ENCODE assay signal across 8 mouse cellular contexts in the genomic region with DNA sequence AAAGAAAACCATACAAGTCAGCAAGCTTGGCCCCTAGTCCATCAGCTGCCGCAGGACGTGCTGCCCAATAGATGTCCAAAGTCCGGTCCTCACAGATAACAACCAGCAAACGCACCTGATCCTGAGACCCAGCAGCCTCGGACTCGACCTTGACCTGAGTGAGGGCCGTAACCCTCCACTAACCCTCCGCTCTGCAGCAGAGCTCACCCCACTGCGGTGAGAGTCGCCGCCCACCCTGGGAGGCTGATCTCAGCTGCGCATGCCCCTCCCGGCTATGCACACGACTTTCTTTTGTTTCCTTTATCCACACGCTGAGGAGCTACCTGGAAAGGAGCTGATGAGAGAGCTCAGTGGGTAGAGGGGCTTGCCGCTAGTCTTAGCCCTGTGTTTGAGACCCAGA. TPM values are rescaled to one million over a fixed set of nuclear protein-coding genes. Genes with fewer than 3 reads are reported as not detected.
DNase-seq lines count a peak whose midpoint lies in the region; ATAC-seq and TF ChIP-seq lines count a peak whose summit lies in the region.

No protein-coding gene starts in this region.

- 16% methylated on average over 16 of the region's 16 CpGs for WGBS in kidney, embryonic 14.5 days
- WGBS in embryonic facial prominence, embryonic 10.5 days, result 13% methylated on average over 16 of the region's 16 CpGs
- 8% methylated on average over 16 of the region's 16 CpGs for WGBS in intestine, embryonic 16.5 days
- WGBS in neural tube, embryonic 14.5 days, result 12% methylated on average over 16 of the region's 16 CpGs
- WGBS in lung, adult 2 months, result 15% methylated on average over 16 of the region's 16 CpGs

- peak; percentile 65; the same call in 1 of the 2 replicates for ATAC-seq in kidney, embryonic 14.5 days (ENCODE audit: low FRiP score, low TSS enrichment)
- ATAC-seq in intestine, embryonic 16.5 days, result peak; percentile 61
- ATAC-seq in neural tube, embryonic 14.5 days (ENCODE audit: low read depth), result peak; percentile 77

- H3K9ac ChIP-seq in kidney, embryonic 14.5 days (ENCODE audit: low read depth, low read length), result peak overlapping the region; percentile 56; the same call in 1 of the 2 replicates
- peak overlapping the region; percentile 64 for H3K9ac ChIP-seq in intestine, embryonic 16.5 days (ENCODE audit: low read depth, low read length)
- H3K9ac ChIP-seq in neural tube, embryonic 14.5 days (replicated peaks; ENCODE audit: low read depth, low read length), result peak overlapping the region; percentile 39

- H3K4me3 ChIP-seq in kidney, embryonic 14.5 days (ENCODE audit: low read length), result peak overlapping the region; percentile 31
- peak overlapping the region; percentile 44 for H3K4me3 ChIP-seq in embryonic facial prominence, embryonic 10.5 days
- H3K4me3 ChIP-seq in intestine, embryonic 16.5 days (ENCODE audit: low read length), result peak overlapping the region; percentile 35
- H3K4me3 ChIP-seq in neural tube, embryonic 14.5 days (ENCODE audit: low read depth, low read length), result peak overlapping the region; percentile 16
- H3K4me3 ChIP-seq in lung, adult 2 months (replicated peaks; ENCODE audit: extremely low read depth, low read depth, low read length), result no peak overlapping the region

- no peak overlapping the region for H3K27ac ChIP-seq in kidney, embryonic 14.5 days (ENCODE audit: low read depth, low read length)
- peak overlapping the region; percentile 77 for H3K27ac ChIP-seq in embryonic facial prominence, embryonic 10.5 days (replicated peaks)
- peak overlapping the region; percentile 74 for H3K27ac ChIP-seq in intestine, embryonic 16.5 days (ENCODE audit: low read length)
- no peak overlapping the region for H3K27ac ChIP-seq in neural tube, embryonic 14.5 days (ENCODE audit: low read depth, low read length)

- no peak for TF ChIP-seq CTCF in lung, adult 2 months (IDR thresholded peaks at IDR 0.05; ENCODE audit: insufficient read depth, low read length)

- H3K4me1 ChIP-seq in kidney, embryonic 14.5 days (ENCODE audit: control insufficient read depth, insufficient read depth, low read length), result peaks cover 10% of the 10 kb centered on the region; the same call in 1 of the 2 replicates
- H3K4me1 ChIP-seq in embryonic facial prominence, embryonic 10.5 days, result peaks cover 34% of the 10 kb centered on the region
- H3K4me1 ChIP-seq in intestine, embryonic 16.5 days (ENCODE audit: control insufficient read depth, insufficient read depth, low read length), result peaks cover 12% of the 10 kb centered on the region; the same call in 1 of the 2 replicates
- H3K4me1 ChIP-seq in neural tube, embryonic 14.5 days (ENCODE audit: control insufficient read depth, insufficient read depth, low read length), result peaks cover 9% of the 10 kb centered on the region; the same call in 1 of the 2 replicates
- peaks cover 2% of the 10 kb centered on the region; the same call in 1 of the 2 replicates for H3K4me1 ChIP-seq in lung, adult 2 months (ENCODE audit: control insufficient read depth, insufficient read depth, low read length)

- peak overlapping the region; percentile 43 for H3K4me2 ChIP-seq in kidney, embryonic 14.5 days (replicated peaks; ENCODE audit: low read depth, low read length)
- H3K4me2 ChIP-seq in intestine, embryonic 16.5 days (ENCODE audit: low read depth, low read length), result peak overlapping the region; percentile 61
- peak overlapping the region; percentile 42 for H3K4me2 ChIP-seq in neural tube, embryonic 14.5 days (ENCODE audit: low read depth, low read length)

- no peaks in the 10 kb centered on the region for H3K9me3 ChIP-seq in kidney, embryonic 14.5 days (ENCODE audit: control insufficient read depth, low read length)
- peaks cover 6% of the 10 kb centered on the region; the same call in 1 of the 2 replicates for H3K9me3 ChIP-seq in embryonic facial prominence, embryonic 10.5 days
- H3K9me3 ChIP-seq in intestine, embryonic 16.5 days (ENCODE audit: control insufficient read depth, low read length), result no peaks in the 10 kb centered on the region; the same call in 1 of the 2 replicates
- no peaks in the 10 kb centered on the region for H3K9me3 ChIP-seq in neural tube, embryonic 14.5 days (ENCODE audit: control insufficient read depth, low read length)

- peaks cover 29% of the 10 kb centered on the region for H3K36me3 ChIP-seq in kidney, embryonic 14.5 days (ENCODE audit: control insufficient read depth, insufficient read depth, low read length)
- peaks cover 36% of the 10 kb centered on the region for H3K36me3 ChIP-seq in embryonic facial prominence, embryonic 10.5 days (replicated peaks)
- peaks cover 5% of the 10 kb centered on the region; the same call in 1 of the 2 replicates for H3K36me3 ChIP-seq in intestine, embryonic 16.5 days (ENCODE audit: control insufficient read depth, insufficient read depth, low read length)
- peaks cover 10% of the 10 kb centered on the region for H3K36me3 ChIP-seq in neural tube, embryonic 14.5 days (ENCODE audit: control insufficient read depth, insufficient read depth, low read length)

- TF ChIP-seq POLR2A in lung, adult 2 months (IDR thresholded peaks at IDR 0.05; ENCODE audit: borderline replicate concordance, extremely low read depth, low read depth, low read length), result no peak

- no peaks in the 10 kb centered on the region for H3K27me3 ChIP-seq in kidney, embryonic 14.5 days (ENCODE audit: control insufficient read depth, insufficient read depth, low read length)
- peaks cover 37% of the 10 kb centered on the region for H3K27me3 ChIP-seq in embryonic facial prominence, embryonic 10.5 days (replicated peaks; ENCODE audit: low read depth, poor library complexity, severe bottlenecking)
- H3K27me3 ChIP-seq in intestine, embryonic 16.5 days (replicated peaks; ENCODE audit: control insufficient read depth, insufficient read depth, low read length), result no peaks in the 10 kb centered on the region
- no peaks in the 10 kb centered on the region for H3K27me3 ChIP-seq in neural tube, embryonic 14.5 days (ENCODE audit: control insufficient read depth, insufficient read depth, low read length)

- DNase-seq in kidney, adult 9 months, result no peak
- DNase-seq in embryonic facial prominence, embryonic 10.5 days (ENCODE audit: low spot score), result peak; percentile 67
- DNase-seq in cerebellum, postnatal 36 days, result no peak
- DNase-seq in gastrocnemius, postnatal 10 days, result no peak
- no peak for DNase-seq in lung, adult 2 months

RNA-seq across cellular contexts. Expression of a gene that starts 11.8 kb away (rescaled TPM):
- 26.8 and 34.2 TPM in 2 replicates for polyA plus RNA-seq in kidney, embryonic 14.5 days (2014; fragmentation: Nextera tagmentation; extraction: Ambion mirVana)
- 47.8 and 49.6 TPM in 2 replicates for polyA plus RNA-seq in embryonic facial prominence, embryonic 10.5 days (2016; fragmentation: Nextera tagmentation; extraction: Ambion mirVana)
- polyA plus RNA-seq in intestine, embryonic 16.5 days (2015; fragmentation: Nextera tagmentation; extraction: Ambion mirVana), result 58.1 and 59.7 TPM in 2 replicates
- 34.2 and 43.6 TPM in 2 replicates for polyA plus RNA-seq in neural tube, embryonic 14.5 days (2014; fragmentation: Nextera tagmentation; extraction: Ambion mirVana)
- total RNA-seq in gastrocnemius, postnatal 10 days (2021), result 10 to 100 TPM; 59.6 to 60.9 TPM
- 81.2 and 88.3 TPM in 2 replicates for polyA plus RNA-seq in lung, adult 2 months (2012; rRNA removed)

RNA-seq across cellular contexts. Expression of a gene that starts 20.9 kb away (rescaled TPM):
- polyA plus RNA-seq in kidney, embryonic 14.5 days (2014; fragmentation: Nextera tagmentation; extraction: Ambion mirVana), result 0.07 and 0.19 TPM in 2 replicates
- 0.22 TPM in 1 of 2 replicates, not detected in the other for polyA plus RNA-seq in embryonic facial prominence, embryonic 10.5 days (2016; fragmentation: Nextera tagmentation; extraction: Ambion mirVana)
- 0.06 TPM in 1 of 2 replicates, not detected in the other for polyA plus RNA-seq in intestine, embryonic 16.5 days (2015; fragmentation: Nextera tagmentation; extraction: Ambion mirVana)
- polyA plus RNA-seq in neural tube, embryonic 14.5 days (2014; fragmentation: Nextera tagmentation; extraction: Ambion mirVana), result 4.2 and 5.0 TPM in 2 replicates
- under 1 TPM; 0.09 to 0.19 TPM for total RNA-seq in gastrocnemius, postnatal 10 days (2021)
- polyA plus RNA-seq in lung, adult 2 months (2012; rRNA removed), result 9.7 and 11.3 TPM in 2 replicates

RNA-seq across cellular contexts. Expression of a gene that starts 37.8 kb away (rescaled TPM):
- 35.5 and 43.7 TPM in 2 replicates for polyA plus RNA-seq in kidney, embryonic 14.5 days (2014; fragmentation: Nextera tagmentation; extraction: Ambion mirVana)
- 37.8 and 41.3 TPM in 2 replicates for polyA plus RNA-seq in embryonic facial prominence, embryonic 10.5 days (2016; fragmentation: Nextera tagmentation; extraction: Ambion mirVana)
- polyA plus RNA-seq in intestine, embryonic 16.5 days (2015; fragmentation: Nextera tagmentation; extraction: Ambion mirVana), result 62.1 and 62.3 TPM in 2 replicates
- polyA plus RNA-seq in neural tube, embryonic 14.5 days (2014; fragmentation: Nextera tagmentation; extraction: Ambion mirVana), result 50.4 and 50.5 TPM in 2 replicates
- total RNA-seq in gastrocnemius, postnatal 10 days (2021), result 10 to 100 TPM; 28.4 to 31.9 TPM
- 31.9 and 36.8 TPM in 2 replicates for polyA plus RNA-seq in lung, adult 2 months (2012; rRNA removed)

Comparison
In these comparisons a context has a peak if more than half of its experiments do, and no peak if none do; other contexts are left out.
1. H3K27ac ChIP-seq: peak in embryonic facial prominence, embryonic 10.5 days (single experiment) and intestine, embryonic 16.5 days (single experiment); none in kidney, embryonic 14.5 days (single experiment) and neural tube, embryonic 14.5 days (single experiment).
2. Peak in every context shown above with its lines, with median percentiles within 50 percentile points of each other: ATAC-seq, H3K4me2 ChIP-seq and H3K9ac ChIP-seq.